Mouse (Mus musculus) heart, adult 8-10 months (tissue): ENCODE data around the gene Jmjd1c. TPM values are rescaled to one million over a fixed set of nuclear protein-coding genes. Genes with fewer than 3 reads are reported as not detected.

Experiments
- DNase-seq: peaks from one replicate; pipeline ENCODE4 v3.0.0; 2022; ENCODE audit warnings: low spot score
- total RNA-seq, 4 experiments: library from RNA; stranded (reverse); gene quantifications; 2 replicates each; pipeline ENCODE4 v1.2.4; 2022

The Jmjd1c gene
- total RNA-seq, 4 experiments from 2014 or later = 35.9 to 38.7 (median 37.9) TPM

DNA sequence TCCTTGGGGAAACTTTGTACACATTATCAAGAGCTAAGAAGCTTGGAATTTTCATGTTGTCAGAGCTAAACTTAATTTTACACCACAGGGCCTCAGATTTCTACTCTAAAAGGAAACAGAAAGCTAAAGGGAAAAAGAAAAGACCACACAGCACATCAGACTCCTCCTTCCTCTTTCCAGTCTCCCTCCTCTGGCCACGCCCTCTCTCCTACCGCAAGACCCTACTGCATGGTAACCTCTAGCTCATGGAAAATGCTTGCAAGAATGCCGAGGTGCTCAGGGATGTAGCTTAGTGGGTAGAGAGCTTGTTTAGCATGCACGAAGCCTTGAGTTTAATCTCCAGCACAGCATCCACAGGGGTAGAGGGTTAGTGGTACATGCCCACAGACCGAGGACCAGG, 24.0 kb upstream of the Jmjd1c start:
- no peak for DNase-seq

DNA sequence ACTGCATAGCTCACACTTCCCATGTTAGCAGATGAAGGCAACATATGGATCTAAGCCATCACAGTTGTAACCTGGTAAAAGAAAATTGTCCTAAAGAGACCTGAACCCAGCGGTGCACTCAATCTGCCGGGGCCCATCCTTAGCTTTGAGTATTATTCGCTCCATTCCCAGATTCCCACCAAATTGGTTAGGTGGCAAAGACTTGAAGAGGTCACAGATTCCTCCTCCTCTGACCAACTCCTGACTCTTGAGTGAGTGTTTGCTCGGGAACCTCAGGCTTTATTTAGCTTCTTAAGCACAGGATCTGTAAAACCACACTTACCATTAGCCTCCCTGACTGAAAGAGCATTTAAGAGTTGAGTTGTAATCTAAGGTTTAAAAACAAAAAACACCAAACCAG, 23.3 kb upstream of the Jmjd1c start:
- no peak for DNase-seq

DNA sequence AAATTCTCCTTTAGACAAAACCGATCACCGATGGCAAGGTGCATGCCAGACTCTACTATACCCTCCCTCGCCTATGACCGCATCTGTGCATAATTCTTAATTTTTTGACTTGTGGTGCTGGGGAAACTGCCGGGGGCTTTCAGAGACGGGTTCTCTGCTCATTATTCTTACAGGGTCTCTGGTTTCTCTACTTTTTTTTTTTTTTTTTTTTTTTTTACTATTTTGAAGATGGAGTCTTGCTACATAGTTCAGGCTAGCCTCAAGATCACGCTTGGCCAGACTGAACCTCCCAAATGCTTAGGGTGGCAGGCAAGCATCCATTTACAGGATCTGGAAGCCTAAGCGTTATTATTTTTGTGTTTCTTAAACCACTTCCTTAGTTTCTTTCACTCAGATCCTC, 22.3 kb upstream of the Jmjd1c start:
- DNase-seq = no peak

DNA sequence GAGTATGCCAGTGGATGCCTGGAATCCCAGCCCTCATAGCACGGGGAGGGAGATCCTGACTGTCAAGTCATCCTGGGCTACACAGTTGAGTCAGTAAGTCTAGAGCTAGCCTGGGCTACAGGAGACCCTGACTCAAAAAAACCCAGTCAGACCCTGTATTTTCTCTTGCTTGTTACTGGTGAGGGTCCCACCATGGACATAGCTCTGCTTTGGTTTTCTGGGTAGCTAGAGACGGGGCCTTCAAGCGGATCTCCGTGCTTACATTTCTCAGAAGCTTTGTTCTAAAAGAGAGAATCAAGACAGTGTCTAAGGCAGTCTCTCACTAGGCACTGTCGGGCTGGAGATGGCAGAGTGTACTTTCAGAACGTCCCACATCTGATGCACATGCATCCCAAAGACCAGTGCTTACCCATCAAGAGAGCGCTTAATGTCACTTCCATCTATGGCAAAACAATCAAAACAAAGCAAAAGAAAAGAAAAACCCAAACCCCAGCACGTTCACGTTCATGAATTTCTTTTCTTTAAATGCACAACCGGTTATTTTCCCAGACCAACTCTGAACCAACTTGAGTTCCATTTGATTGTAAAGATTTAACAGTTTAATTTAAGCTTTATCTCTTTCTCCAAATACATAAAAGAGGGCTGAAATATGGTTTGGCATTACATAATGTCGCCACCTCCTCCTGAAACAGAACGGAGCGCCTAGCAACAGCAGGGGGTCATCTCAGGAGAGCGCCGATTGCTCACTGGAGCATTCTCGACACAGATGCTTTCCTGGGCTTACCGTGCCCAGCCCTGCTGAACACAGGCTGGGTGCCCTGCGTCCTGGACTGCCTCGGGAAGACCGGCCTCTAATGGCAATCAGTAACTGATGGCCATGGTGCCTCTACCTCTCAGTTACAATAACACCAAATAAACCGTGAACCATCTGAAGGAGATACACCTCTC, 19.7 kb upstream of the Jmjd1c start:
- no peak for DNase-seq

DNA sequence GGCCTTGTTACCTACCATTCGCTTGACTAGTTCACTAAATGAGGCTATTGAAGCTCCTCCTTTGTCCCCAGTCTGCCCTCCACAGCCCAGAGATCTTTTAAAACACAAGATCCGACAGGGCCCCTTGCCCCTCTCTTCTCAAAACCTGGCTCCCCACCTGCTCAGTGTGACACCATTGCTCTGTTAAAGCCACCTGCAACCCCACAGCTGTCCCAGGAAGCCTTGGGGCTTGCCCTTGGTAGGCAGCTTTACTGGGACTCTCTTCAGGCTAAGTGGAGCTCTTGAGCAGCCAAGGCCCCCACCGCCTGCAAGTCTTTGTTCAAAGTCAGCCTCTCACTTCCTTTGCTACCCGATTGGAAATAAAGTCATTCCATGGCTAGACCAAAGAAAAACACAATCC, 16.9 kb upstream of the Jmjd1c start:
- DNase-seq = no peak

DNA sequence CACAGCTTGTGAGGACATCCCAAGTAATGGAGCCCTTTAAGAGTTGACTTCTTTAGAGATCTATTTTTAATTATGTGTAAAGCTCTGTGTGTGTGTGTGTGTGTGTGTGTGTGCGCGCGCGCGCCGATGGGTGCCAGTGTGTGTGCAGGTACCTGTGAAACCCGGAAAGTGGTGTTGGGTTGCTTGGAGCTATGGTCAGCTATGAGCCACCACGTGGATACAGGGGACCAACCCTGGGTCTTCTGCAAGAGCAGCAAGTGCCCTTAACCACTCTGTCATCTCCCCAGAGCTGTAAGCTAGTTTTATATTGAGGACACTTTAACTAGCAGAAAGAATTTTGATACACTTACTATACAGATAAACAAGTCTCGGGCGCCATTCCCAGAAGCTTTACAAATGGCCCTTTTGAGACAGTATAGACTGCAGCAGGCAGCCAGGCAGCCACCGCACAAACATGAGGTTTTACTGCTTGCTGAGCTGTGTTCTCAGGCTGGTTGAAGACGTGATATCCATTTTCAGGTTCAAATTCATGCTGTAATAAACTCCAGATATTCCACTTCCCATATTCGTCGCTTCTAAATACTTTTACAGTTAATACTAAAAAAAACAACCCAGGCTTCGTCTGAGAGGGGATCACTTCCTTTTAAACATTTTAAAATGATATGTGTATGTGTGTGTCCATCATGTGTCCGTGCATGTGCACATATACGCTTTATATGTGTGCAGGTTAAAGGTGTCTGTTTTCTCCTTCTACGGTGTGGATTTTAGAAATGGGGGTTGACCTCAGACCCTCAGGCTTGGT, 14.5 kb upstream of the Jmjd1c start:
- no peak for DNase-seq

DNA sequence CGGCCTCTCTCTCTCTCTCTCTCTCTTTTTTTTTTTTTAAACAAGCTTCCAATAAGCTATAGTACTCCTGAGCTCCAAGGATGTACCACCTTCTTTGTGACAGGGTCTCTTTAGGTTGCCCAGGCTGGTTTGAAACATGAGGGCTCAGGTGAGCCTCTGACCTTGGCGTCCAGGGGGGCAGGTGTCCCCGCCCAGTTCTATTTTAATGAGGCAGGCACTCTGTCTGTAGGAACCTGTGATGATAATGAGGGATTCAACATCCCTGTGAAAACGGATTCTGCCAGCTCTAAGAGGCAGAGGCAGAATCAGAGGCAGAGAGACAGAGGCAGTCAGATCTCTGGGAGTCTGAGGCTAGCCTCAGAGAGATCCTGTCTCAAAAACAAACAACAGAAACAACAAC, 13.4 kb upstream of the Jmjd1c start:
- DNase-seq = no peak

DNA sequence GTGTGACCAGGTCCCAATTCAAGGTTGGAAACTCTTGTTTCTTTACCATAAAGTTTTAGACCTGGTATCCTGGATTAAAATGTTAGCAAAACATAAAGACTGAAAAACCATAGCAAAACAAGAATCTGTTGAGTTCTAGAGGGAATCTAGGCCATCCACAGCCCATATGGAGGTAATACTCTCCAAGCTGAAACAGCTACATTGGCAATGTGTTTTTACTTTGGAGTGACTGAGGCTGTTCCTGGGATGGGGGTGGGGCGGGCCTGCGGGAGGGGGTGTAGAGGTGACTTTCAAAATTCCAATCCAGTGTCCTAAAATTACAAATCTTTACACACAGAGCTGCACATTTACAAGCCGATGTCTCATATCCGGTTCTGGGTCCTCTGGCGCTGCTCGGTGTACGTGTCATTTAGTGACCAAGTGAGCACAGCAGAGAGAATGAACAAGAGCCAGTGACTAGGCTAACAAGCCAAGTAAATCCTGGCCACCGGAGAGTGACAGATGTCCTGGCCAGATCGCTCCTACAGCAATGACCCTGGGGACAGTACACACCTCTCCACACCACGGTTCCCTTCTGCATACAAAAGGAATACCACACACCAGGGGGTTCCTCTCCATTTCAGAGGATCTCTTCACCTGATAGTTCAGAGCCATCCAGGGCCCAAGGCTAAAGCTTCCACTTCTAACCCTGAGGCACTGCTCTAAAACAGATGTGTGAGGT, 12.3 kb upstream of the Jmjd1c start:
- no peak for DNase-seq

DNA sequence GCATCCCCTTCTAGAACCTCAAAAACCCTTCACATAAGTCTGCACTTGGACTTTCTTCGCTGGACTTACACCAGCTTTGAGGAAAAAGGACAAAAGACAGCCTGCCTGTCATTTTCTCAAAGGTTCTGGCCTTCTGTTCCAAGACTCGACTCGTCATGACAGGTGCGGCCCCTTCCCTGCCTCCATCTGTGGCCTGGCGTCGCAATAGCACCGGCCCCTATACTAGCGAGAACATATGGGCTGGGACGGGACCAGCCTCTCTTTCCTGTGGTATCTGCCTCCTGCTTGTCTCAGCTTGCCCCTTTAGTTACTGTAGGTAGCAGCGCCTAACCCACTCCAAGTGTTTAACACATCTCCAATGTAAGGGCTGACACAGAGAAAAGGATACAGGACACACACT, 10.8 kb upstream of the Jmjd1c start:
- no peak for DNase-seq

DNA sequence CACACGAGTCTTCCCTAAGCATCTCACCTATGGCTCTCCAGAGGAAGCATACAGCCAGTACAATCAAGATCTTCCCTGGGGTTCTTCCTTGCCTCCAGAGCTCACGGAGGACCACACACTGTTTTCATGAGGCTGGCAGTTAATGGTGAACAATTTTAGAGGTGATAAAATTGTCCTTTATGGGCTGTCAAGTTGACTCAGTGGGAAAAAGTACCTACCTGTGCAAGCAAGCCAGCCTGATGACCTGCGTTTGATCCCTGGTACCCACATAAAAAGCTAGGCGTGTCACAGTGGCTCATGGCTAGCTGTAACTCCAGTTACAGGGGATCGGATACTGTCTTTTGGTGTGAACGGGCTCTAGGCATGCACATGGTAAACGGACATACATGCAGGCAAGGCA, 10.0 kb upstream of the Jmjd1c start:
- no peak for DNase-seq

DNA sequence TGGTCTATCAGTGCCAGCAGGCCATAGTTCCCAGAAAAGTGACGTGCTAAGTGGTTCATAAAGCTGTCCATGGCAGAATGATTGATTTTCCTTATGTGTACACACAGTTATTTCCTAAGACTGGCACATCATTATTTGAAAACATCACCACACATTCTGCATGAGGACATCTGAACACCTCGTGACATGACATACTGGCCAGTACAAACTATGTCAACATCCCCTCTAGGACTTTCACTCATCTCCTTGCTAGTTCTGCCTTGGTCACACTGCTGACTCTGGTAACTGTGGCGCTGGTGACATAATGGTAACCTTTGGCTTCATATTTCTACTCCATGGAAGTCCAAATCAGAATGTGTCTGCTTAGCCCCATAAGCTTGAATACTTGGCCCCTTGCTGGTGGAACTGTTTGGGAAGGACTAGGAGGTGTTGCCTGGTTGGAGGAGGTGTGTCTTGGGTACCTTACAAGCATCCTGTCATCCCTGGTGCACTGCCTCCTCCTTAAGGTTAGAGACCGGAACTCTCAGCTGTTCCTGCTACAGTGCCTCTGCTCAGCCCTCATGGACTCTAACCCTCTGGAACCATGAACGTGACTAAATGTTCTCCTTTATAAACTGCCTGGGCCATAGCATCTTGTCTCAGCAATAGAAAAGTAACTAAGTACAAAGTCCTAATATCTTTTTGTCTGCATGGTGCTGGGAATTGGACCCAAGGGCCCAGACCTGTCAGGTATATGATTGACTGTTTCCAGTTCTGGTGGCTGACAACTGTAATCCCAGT, 8.3 kb upstream of the Jmjd1c start:
- no peak for DNase-seq

DNA sequence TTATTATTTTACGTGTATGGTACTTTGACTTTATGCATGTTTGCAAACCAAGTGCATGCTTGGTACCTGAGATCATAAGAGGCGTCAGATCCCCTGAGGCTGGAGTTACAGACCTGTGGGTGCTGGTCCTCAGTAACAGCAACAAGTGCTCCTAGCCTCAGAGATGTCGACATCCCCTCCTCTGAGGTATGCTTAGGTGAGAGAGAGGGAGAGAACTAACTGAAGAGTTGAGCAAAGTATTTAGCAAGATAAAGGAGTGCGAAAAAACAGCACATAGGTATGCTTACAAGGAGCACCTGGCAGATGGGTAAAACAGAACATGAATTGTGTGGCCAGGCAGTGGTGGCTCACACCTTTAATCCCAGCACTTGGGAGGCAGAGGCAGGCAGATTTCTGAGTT, 5.3 kb upstream of the Jmjd1c start:
- DNase-seq = no peak

DNA sequence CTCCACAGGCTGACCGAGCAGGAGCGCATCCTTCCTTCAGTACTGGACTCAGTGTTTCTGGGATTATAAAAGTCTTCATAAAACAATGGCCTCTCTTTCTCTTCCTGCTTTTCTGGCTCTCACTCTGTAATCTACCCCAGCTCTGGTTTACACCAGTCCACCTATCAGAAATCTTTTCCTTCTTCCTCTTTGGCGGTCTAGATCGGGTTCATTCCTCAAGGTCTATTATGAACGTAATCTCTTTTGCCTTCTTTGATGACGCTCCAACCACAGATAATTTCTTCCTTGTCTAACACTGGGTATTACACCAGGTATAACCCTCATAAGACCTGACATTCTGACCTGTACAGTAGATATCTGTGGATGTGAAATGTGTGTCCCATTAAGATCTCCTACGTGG, 1.0 kb upstream of the Jmjd1c start:
- no peak for DNase-seq

DNA sequence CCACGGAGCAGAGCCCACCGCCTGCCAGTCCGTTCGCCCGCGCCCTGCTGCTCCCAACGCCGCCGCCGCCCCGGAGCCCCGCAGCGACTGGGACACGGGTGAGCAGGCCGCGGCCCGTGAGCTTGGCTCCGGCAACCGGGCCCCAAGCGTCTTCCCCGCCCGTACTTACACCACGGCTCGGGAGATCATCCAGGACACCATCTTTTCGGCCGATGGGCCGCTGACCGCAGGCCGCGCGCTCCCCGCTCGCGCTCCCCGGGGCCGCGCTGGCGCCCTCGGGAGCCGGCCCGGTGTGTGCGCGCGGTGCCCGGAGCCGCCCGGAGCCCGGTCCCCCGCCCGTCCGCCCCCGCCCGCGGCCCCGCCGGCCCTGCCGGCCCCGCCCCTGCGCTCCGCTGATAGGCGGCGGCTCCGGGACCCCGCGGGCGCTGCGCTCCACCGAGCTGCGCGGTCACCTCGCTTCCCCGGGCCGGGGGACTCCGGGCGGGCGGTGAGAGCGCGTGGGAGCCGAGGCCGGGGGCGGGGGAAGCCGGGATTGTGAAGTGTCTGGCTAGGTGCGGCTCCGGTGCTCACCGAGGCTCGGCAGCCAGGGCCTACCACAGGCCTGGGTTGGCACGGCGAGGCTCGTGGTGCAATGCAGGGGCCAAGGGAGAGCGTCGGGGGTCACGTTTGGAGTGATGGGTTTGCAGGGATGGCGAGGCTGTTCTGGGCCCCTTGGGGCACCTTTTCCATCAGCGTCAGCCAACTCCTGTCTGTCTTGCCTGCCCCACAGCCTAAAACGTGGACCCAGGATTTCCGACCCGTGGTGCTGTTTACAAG, 904 bp downstream of the Jmjd1c start, which contains the start of gene Reep3:
Gene Reep3 (minus strand): TSS at position 325 of the 816 bp plus-strand sequence.
- peak; percentile 61 for DNase-seq

DNA sequence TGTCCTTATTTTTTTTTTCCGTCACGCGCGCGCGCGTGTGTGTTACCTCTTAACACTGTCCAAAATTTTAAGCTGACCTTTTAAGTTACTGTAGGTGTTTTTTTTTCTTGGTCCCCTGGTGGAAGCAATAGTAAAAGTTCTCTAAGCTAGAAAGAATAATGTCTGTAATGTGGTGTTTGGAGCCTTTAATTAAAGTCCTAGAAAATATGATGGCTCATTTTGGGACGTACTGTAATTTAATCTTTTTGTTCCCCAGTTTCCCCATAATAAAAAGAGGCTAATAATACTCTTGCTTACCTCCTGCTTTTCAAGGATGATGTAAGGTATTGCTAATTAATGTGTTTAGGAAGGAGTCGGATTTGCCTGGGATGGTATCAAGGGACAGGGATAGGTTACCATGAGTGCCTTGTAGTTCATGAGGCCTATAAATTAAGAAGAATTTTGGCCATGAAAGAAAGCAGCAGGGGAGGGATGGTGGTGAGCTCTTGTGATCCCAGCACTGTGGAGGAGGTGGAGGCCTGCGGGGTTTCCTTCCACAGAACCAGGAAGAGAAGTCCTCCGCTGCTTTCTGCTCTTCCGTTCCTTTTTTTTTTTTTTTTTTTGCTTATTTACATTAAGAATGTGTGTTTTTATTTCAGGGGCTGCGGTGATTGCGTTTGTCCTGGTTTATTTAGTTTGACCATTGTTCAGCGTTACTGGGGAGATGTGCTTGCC, 1.7 kb downstream of the Jmjd1c start:
- DNase-seq = peak; percentile 52

DNA sequence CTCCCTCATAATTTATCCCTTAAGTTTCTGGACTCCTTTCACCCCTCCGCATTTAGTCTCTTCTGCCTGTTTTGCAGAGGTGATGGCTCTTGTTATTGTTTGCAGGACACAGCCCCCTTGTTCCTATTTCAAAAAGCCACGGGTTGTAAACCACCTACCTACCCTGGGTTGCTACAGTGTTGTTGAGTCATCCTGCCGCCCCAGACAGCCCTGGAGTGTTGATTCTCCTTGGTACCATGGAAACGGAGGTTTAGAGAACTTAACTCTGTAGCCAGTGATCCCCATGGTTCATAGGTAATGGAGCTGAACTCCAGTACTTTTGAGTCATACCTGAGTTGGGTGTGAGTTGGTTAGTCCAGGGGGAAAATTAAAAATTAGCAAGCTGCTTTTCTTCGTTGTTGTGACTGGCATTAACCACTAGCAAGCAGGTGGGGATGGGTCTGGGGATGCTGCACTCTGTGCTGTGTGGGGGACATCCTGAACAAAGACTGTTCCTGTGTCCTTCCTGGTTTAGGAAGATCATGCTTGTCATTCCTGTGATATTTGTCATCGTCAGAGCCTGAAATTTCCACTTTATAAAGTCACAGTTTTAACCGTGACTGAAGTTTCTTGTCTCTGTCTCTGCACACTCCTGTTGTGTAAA, 2.6 kb downstream of the Jmjd1c start:
- no peak for DNase-seq

DNA sequence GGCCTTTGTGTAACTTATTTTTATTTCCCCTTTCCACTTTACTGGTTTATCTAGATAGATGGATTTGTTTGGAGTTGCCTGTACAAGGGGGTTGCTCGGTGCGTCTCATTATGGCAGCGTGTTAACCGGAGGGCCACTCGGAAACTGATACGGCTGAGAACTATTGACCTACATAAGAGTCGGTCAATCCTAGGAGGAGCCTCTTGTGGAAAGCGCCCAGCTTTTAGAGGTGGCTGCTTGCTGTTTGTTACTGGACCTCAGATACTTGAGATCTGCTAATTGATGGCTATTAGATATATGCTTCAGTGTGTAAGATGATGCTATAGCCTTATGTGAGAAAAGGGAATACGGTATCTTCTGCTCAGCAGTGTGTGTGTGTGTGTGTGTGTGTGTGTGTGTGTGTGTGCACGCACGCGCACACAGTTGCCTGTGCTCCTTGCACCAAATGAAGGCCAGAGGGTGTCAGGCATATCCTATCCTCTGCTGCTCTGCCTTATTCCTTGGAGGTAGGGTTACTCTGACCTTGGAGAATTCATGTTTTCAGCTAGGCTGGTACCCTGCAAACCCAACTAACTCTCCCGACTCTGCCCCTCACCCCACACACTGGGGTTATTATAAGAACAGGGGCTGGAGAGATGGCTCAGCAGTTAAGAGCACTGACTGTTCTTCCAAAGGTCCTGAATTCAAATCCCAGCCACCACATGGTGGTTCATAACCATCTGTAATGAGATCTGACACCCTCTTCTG, 3.4 kb downstream of the Jmjd1c start:
- DNase-seq = no peak

DNA sequence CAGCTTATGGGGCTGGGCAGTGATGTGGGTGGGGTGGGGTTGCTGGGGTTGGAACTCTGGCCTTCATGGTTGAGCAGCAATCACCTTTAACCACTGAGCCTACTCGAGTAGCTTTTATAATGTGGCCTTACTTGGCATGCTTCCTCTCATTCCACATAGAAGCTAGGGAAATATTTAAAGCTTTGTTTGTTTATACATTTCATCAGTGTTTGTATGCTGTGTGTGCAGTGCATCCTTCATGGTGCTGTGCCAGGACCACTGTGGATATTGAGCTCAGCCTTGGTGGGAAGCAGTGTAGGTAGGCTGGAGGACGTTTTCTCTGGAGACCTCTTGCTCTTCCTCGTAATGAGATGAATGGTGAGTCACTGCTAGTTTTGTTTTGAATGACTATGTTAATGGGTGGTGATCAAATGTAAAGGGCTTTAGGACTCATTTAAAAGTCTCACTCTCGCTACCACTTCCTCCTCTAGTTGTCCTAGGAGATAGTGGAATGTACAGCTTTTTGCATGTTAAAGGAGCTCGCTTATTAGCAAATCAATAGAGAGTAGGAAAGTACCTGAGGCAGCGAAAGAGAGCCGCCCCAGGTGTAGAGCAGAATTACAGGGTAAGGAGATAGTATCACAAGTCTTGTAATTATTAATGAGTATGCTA, 4.2 kb downstream of the Jmjd1c start:
- DNase-seq = no peak
